Mouse (Mus musculus) gastrocnemius, postnatal 14 days (tissue): Measurements from ENCODE around the gene Mief1. TPM values are rescaled to one million over a fixed set of nuclear protein-coding genes. Genes with fewer than 3 reads are reported as not detected.

Experiments used
- DNase-seq: peaks from one replicate; pipeline ENCODE4 v3.0.0; 2021; ENCODE audit warnings: mixed read lengths
- intact Hi-C: fragments of 180-260 bp; cut with DNase I; formaldehyde crosslinking; loops from one replicate; pipeline ENCODE4 v1.15.1; 2025; ENCODE audit warnings: low total_unique reads
- total RNA-seq, 2 experiments: library from RNA; stranded (reverse); gene quantifications; 2 replicates each; pipeline ENCODE4 v1.2.3; 2021

Mief1 gene
- total RNA-seq, 2 experiments from 2014 or later, result 20.7 TPM

- no peak for DNase-seq
- intact Hi-C loops, result loop anchor here (10.0 kb wide), 1 partner anchor 109 kb away; no protein-coding TSS in a partner anchor
Observed at GRCm38 (mm10) chr15:80223751-80224150, 10.1 kb upstream of the Mief1 start.

- DNase-seq, result peak; percentile 77
- intact Hi-C loops, result loop anchor here (5.0 to 10.0 kb wide), 2 partner anchors 37 to 110 kb away; partner anchors contain the start of gene Rps19bp1
Observed at GRCm38 (mm10) chr15:80225208-80225607, 8.6 kb upstream of the Mief1 start.

DNA sequence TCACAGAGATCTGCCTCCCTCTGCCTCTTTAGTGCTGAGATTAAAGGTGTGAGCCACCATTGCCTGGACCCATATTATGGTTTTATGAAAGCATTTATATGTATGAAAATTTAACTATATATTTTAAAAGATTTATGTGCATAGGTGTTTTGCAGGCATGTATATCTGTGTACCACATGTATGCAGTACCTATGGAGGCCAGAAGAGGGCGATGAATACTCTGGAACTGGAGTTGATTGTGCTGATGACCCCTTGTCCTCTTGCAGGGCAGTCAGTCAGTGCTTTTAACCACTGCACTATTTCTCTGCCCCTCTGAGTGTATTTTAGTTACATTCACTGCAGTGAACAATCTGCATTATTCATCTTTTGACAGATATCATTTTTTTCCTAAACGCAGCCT is 8.0 kb upstream of the Mief1 start:
- intact Hi-C loops, result loop anchor here (5.0 to 10.0 kb wide), 2 partner anchors 37 to 111 kb away; partner anchors contain the start of gene Rps19bp1

GRCm38 (mm10) chr15:80228071-80228800 is 5.6 kb upstream of the Mief1 start:
- DNase-seq, result peak; percentile 1
- intact Hi-C loops, result loop anchor here (5.0 to 10.0 kb wide), 2 partner anchors 34 to 113 kb away; partner anchors contain the start of gene Rps19bp1

More for the DNA sequence above, 8.0 kb upstream of the Mief1 start:
- DNase-seq, result peak; percentile 35

GRCm38 (mm10) chr15:80232331-80232730 is 1.5 kb upstream of the Mief1 start:
- intact Hi-C loops, result no loop called here
- DNase-seq, result no peak

GRCm38 (mm10) chr15:80233053-80233452 is 765 bp upstream of the Mief1 start:
- DNase-seq, result no peak
- intact Hi-C loops, result no loop called here

- DNase-seq, result no peak
- intact Hi-C loops, result no loop called here
Observed at GRCm38 (mm10) chr15:80235535-80235934, 1.7 kb downstream of the Mief1 start, which contains the start of gene AC140267.1. Gene AC140267.1 (plus strand): TSS chr15:80235835.

DNA sequence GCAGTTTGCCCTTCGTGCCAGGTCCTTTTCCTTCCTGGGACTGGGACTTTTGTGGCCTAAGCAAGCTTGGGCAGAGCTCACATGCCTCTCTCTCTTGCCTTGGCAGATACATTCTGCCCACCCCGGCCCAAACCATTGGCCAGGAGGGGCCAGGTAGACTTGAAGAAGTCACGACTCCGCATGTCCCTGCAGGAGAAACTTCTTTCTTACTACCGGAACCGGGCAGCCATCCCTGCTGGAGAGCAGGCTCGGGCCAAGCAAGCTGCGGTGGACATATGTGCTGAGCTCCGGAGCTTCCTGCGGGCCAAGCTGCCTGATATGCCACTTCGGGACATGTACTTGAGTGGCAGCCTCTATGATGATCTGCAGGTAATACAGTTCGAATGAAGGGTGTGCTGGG is 14.3 kb downstream of the Mief1 start:
- intact Hi-C loops, result no loop called here
- no peak for DNase-seq

DNA sequence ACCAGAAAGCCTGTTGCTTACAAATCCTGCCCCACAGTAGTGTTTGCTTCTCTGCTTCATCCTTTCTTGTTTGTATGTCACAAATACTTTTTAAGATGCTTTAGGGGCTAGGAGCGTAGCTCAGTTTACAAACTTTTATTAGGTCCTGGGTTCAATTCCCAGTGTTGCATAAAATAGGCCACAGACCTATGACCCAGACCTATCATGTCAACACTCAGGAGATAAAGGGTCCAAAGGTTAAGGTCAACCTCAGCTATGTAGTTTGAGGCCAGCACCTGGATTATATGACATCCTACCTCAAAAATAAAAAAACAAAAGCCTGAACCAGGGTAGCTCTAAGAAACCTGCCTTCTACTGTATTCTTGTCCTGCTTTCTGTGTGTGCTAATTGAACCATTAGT is 14.8 kb downstream of the Mief1 start:
- intact Hi-C loops, result no loop called here
- no peak for DNase-seq

DNA sequence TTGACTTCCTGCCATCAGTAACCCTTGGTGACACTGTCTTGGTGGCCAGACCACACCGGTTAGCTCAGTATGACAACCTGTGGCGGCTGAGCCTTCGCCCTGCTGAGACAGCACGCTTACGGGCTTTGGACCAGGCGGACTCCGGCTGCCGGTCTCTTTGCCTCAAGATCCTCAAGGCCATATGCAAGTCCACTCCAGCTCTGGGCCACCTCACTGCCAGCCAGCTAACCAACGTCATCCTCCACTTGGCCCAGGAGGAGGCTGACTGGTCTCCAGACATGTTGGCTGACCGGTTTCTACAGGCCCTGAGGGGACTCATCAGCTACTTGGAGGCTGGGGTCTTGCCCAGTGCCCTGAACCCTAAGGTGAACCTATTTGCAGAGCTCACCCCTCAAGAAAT is 15.9 kb downstream of the Mief1 start:
- intact Hi-C loops, result no loop called here
- no peak for DNase-seq

DNA sequence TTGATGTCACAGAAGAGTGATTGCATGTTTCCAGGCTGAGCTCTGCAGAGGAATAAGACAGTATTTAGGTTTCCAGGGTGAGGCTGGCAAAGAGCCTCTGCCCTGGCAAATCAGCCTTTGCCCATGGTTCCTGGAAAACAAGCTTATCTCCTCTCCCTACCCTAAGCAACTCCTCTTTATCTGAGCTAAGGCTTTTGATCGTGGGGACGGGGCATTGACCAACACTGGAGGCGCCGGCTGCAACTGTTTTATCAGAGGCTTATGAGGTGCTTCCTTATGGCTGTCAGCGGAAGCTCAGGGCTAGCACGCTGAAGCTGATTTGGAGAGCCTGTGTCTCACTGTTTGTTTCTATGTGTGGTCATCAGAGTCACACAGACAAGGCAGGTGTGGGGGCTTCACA is 16.8 kb downstream of the Mief1 start:
- intact Hi-C loops, result no loop called here
- DNase-seq, result no peak

DNA sequence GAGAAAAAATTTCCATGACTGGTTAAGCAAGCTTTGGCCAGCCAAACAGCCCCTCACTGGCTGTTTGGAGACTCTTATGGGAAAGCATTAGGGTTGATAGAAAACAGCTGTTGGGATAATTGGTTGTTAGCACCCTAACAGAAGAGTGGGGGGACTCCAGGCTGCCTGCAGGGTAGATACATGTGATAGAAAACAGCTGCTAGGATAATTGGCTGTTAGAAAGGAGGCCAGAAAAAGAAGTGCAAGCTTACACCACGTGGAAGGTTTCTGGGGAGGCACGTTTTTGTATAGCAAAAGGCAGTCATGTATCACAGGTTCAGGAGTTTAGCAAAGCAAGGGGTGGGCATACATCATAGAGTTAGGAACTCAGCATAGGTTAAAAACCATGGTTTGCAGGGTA is 19.7 kb downstream of the Mief1 start:
- intact Hi-C loops, result no loop called here
- DNase-seq, result no peak

- intact Hi-C loops, result no loop called here
- peak; percentile 51 for DNase-seq
Observed at GRCm38 (mm10) chr15:80254207-80254606, 20.4 kb downstream of the Mief1 start.

DNA sequence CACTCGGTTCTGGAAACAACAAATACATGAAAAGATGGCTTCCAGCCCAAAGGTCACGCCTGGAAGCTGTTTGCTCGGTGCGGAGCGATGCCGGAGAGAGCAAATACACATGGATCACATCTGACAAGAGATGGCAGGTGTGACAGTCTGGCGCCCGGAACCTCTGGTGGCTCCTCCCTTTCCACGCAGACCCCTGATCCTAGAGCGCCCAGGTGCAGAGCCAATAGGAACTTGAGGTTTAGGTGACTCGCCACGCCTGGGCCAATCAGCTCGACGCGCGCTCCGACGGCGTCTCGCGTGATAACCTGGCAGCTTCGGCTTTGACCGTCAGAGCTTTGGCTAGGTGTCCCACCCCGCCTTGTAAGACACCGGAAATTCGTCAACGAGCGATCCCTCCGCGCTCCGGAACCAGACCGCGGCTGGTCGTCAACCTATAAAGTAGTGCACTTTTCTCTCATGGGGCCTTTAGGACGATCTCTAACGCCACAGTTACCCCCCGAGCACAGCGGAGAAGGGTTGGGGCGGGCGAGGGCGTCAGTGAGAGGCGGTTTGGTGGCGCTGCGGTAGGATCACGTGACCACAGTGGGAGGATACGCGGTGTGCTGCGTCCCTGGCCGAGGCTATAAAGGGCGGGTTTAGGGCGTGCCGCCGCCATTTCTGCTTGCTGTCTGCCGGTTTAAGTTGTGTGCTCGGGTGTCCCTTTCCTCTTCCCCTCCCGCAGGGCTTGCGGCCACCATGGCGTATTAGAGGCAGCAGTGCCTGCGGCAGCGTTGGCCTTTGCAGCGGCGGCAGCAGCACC is 21.2 kb downstream of the Mief1 start, which contains the start of gene Atf4:
Atf4 (plus strand) TSS at position 338 of the 799 bp plus-strand sequence.
- intact Hi-C loops, result no loop called here
- DNase-seq, result peak; percentile 98

DNA sequence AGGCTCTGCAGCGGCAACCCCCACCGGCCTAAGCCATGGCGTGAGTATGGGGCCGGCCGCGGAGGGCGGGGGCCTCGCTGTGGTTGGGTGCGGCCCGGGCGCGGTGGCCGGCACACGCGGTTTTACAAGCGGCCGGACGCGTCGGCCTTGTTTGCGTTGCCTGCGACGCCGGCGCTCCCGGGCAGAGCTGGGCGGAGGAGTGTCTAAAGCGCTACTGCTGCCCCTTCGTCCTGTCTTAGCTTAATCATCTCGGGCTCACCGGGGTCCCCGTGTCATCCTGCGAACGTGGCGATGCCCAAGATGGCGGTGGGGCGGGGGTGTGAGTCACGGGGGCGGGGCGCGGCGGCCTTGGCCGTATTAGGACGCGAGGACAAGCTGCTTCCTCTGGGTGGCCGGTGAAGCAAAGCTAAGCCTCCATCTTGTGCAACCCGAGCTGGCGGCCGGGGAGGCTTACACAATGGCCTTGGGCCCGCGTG is 21.9 kb downstream of the Mief1 start:
- peak; percentile 91 for DNase-seq
- intact Hi-C loops, result no loop called here

GRCm38 (mm10) chr15:80256242-80256641 is 22.4 kb downstream of the Mief1 start:
- no peak for DNase-seq
- intact Hi-C loops, result no loop called here

GRCm38 (mm10) chr15:80256656-80257601 is 23.1 kb downstream of the Mief1 start:
- no peak for DNase-seq
- intact Hi-C loops, result no loop called here

DNA sequence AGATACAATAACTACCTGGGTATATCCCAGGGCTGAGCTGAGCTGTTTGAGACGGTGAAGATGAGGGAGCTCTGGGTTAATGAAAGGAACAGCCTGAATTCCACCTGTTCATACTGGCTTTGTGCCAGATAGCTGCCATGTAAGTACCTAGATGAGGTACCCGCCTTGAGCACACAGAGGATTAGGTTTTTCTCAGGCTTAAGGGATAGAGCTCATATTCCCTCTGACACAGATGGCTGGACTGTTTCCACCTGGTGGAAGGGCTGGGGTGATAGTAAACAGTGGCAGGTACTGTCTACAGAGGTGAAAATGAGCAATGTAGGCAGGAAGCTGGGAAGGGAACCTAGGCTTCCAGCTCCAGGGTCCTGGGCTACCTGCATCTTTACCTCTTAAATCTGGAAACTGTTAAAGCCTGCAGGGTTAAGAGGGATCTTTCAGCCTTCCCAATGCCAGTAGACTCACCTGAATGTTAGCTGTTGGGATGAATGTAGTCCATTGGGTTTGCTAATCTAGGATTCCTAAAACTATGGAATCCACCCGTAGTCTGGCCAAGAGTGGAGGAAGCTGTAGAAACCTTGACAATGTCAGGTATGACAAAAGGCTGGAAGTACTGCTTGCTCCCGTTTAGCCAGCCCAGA is 23.9 kb downstream of the Mief1 start:
- intact Hi-C loops, result no loop called here
- DNase-seq, result peak; percentile 50
